Mouse (Mus musculus): Measurements from ENCODE around the gene Acot8. TPM values are rescaled to one million over a fixed set of nuclear protein-coding genes. Genes with fewer than 3 reads are reported as not detected.

The Acot8 gene
- total and polyA plus RNA-seq, 3 experiments: 11.9 to 26.8 (median 15.8) TPM

DNA sequence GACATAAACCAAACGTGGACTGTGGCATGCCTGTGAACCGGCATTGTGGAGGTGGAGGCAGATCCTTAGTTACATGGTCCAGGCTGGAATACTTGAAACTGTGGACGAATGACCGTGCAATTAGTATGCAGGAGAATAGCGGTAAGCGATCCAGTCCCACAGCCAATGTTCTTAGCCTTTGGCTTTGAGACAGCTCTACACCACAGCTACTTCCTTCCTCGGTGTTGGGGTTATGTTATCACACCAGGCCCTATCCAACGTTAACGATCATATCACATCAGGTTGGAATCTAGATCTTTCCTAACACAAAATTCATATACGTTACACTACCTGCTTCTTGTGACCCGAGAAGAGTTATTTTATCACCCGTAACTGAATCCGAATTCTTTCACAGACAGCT is 59.7 kb downstream of the Acot8 start:
- H3K4me2 ChIP-seq (ENCODE audit: insufficient read depth, low read depth, poor library complexity, severe bottlenecking): peak overlapping the region; percentile 73
- H3K9me3 ChIP-seq (replicated peaks; ENCODE audit: low read length): no peaks in the 10 kb centered on the region
- no peak for DNase-seq (ENCODE audit: extremely low read depth)
- peaks cover 52% of the 10 kb centered on the region for H3K27me3 ChIP-seq (replicated peaks)
- in situ Hi-C loops (cut with MboI; ENCODE audit: low pct_ligation_motif_present, low pct_unique_long_range_greater_than_20kb, low sequenced_read_pairs) (loop anchor here (25.0 kb wide), 1 partner anchor 333 kb away; the partner anchor contains the start of genes Matn4 and Rbpjl), dilution Hi-C loops (cut with MboI; ENCODE audit: extremely low pct_ligation_motif_present, extremely low pct_unique_long_range_greater_than_20kb, low sequenced_read_pairs) (no loop called here)
- H3K4me1 ChIP-seq (ENCODE audit: control insufficient read depth in 1 of 2, insufficient read depth in 2 of 2): peaks cover 6 to 19% of the 10 kb centered on the region in 2 experiments; a peak in 3 of 4 replicates
- H3K9ac ChIP-seq (ENCODE audit: insufficient read depth, low read depth): peak overlapping the region; percentile 24; the same call in 1 of the 2 replicates
- no peak overlapping the region for H3K27ac ChIP-seq (ENCODE audit: insufficient read depth, low read depth)
- no peak for TF ChIP-seq ETS1 (conservative IDR thresholded peaks at IDR 0.05; ENCODE audit: low read depth, low read length)
- TF ChIP-seq SIN3A (IDR thresholded peaks at IDR 0.05; ENCODE audit: low read length): no peak
- no peak for TF ChIP-seq USF2 (conservative IDR thresholded peaks at IDR 0.05; ENCODE audit: low read depth, low read length)
- no peak for TF ChIP-seq MYC (IDR thresholded peaks at IDR 0.05; ENCODE audit: low read depth, low read length)
- TF ChIP-seq BHLHE40 (IDR thresholded peaks at IDR 0.05; ENCODE audit: low read depth, low read length): no peak
- no peak for TF ChIP-seq MAZ (IDR thresholded peaks at IDR 0.05; ENCODE audit: low read depth, low read length)
- TF ChIP-seq RAD21 (IDR thresholded peaks at IDR 0.05; ENCODE audit: low read depth, low read length): no peak
- no peak for TF ChIP-seq MXI1 (IDR thresholded peaks at IDR 0.05; ENCODE audit: low read depth, low read length)
- no peak for TF ChIP-seq E2F4 (IDR thresholded peaks at IDR 0.05; ENCODE audit: insufficient replicate concordance, low read depth, low read length)
- no peak for TF ChIP-seq SMC3 (IDR thresholded peaks at IDR 0.05; ENCODE audit: low read depth, low read length)
- no peak for TF ChIP-seq CHD2 (IDR thresholded peaks at IDR 0.05; ENCODE audit: low read length)
- H3K4me3 ChIP-seq (replicated peaks in 1 of 3; ENCODE audit: low read depth in 2 of 3, low read length in 2 of 3, poor library complexity in 1 of 3): peak overlapping the region; percentile 66 to 96 (median 96)
- H3K79me2 ChIP-seq (replicated peaks; ENCODE audit: control insufficient read depth, extremely low read depth, insufficient read depth, poor library complexity, severe bottlenecking): peaks cover 7% of the 10 kb centered on the region
- H3K36me3 ChIP-seq (replicated peaks in 1 of 2; ENCODE audit: control insufficient read depth in 1 of 2, insufficient read depth in 1 of 2, low read length in 1 of 2): peaks cover 12 to 27% of the 10 kb centered on the region in 2 experiments

Other genes with a start within 250 kb of the Acot8 start
Only the 20 nearest of the 29 such genes appear.
- gene Wfdc10, start 148.8 kb downstream of the Acot8 start, total RNA-seq (2012; rRNA removed): not detected in 2 replicates
- gene Wfdc10, start 148.8 kb downstream of the Acot8 start, total RNA-seq (2014; rRNA removed): not detected in 2 replicates
- gene Wfdc10, start 148.8 kb downstream of the Acot8 start, polyA plus RNA-seq (2012; ENCODE audit: insufficient read length, low read depth): not detected in 2 replicates
- gene Wfdc9, start 148.3 kb downstream of the Acot8 start, total RNA-seq (2012; rRNA removed): not detected in 2 replicates
- not detected in 2 replicates for gene Wfdc9, start 148.3 kb downstream of the Acot8 start, total RNA-seq (2014; rRNA removed)
- not detected in 2 replicates for gene Wfdc9, start 148.3 kb downstream of the Acot8 start, polyA plus RNA-seq (2012; ENCODE audit: insufficient read length, low read depth)
- not detected in 2 replicates for gene Wfdc11, start 130.8 kb downstream of the Acot8 start, total RNA-seq (2012; rRNA removed)
- not detected in 2 replicates for gene Wfdc11, start 130.8 kb downstream of the Acot8 start, total RNA-seq (2014; rRNA removed)
- not detected in 2 replicates for gene Wfdc11, start 130.8 kb downstream of the Acot8 start, polyA plus RNA-seq (2012; ENCODE audit: insufficient read length, low read depth)
- not detected in 2 replicates for gene Wfdc13, start 119.8 kb downstream of the Acot8 start, total RNA-seq (2012; rRNA removed)
- not detected in 2 replicates for gene Wfdc13, start 119.8 kb downstream of the Acot8 start, total RNA-seq (2014; rRNA removed)
- gene Wfdc13, start 119.8 kb downstream of the Acot8 start, polyA plus RNA-seq (2012; ENCODE audit: insufficient read length, low read depth): not detected in 2 replicates
- not detected in 2 replicates for gene Spint4, start 106.4 kb downstream of the Acot8 start, total RNA-seq (2012; rRNA removed)
- gene Spint4, start 106.4 kb downstream of the Acot8 start, total RNA-seq (2014; rRNA removed): not detected in 2 replicates
- gene Spint4, start 106.4 kb downstream of the Acot8 start, polyA plus RNA-seq (2012; ENCODE audit: insufficient read length, low read depth): not detected in 2 replicates
- gene Spint5, start 89.6 kb downstream of the Acot8 start, total RNA-seq (2012; rRNA removed): 1.4 and 2.4 TPM in 2 replicates
- not detected in 2 replicates for gene Spint5, start 89.6 kb downstream of the Acot8 start, total RNA-seq (2014; rRNA removed)
- not detected in 2 replicates for gene Spint5, start 89.6 kb downstream of the Acot8 start, polyA plus RNA-seq (2012; ENCODE audit: insufficient read length, low read depth)
- gene Wfdc3, start 59.0 kb downstream of the Acot8 start, total RNA-seq (2012; rRNA removed): 0.08 and 0.21 TPM in 2 replicates
- gene Wfdc3, start 59.0 kb downstream of the Acot8 start, total RNA-seq (2014; rRNA removed): 0.14 TPM in 1 of 2 replicates, not detected in the other
- gene Wfdc3, start 59.0 kb downstream of the Acot8 start, polyA plus RNA-seq (2012; ENCODE audit: insufficient read length, low read depth): not detected in 2 replicates
- 14.0 and 15.2 TPM in 2 replicates for gene Dnttip1, start 58.9 kb downstream of the Acot8 start, total RNA-seq (2012; rRNA removed)
- 17.1 and 17.6 TPM in 2 replicates for gene Dnttip1, start 58.9 kb downstream of the Acot8 start, total RNA-seq (2014; rRNA removed)
- gene Dnttip1, start 58.9 kb downstream of the Acot8 start, polyA plus RNA-seq (2012; ENCODE audit: insufficient read length, low read depth): 29.7 and 35.0 TPM in 2 replicates
- 103 and 121 TPM in 2 replicates for gene Ube2c, start 35.0 kb downstream of the Acot8 start, total RNA-seq (2012; rRNA removed)
- 104 and 126 TPM in 2 replicates for gene Ube2c, start 35.0 kb downstream of the Acot8 start, total RNA-seq (2014; rRNA removed)
- 156 and 226 TPM in 2 replicates for gene Ube2c, start 35.0 kb downstream of the Acot8 start, polyA plus RNA-seq (2012; ENCODE audit: insufficient read length, low read depth)
- not detected in 2 replicates for gene Tnnc2, start 24.9 kb downstream of the Acot8 start, total RNA-seq (2012; rRNA removed)
- not detected in 2 replicates for gene Tnnc2, start 24.9 kb downstream of the Acot8 start, total RNA-seq (2014; rRNA removed)
- not detected in 2 replicates for gene Tnnc2, start 24.9 kb downstream of the Acot8 start, polyA plus RNA-seq (2012; ENCODE audit: insufficient read length, low read depth)
- 2.3 and 3.3 TPM in 2 replicates for gene Snx21, start 19.1 kb downstream of the Acot8 start, total RNA-seq (2012; rRNA removed)
- gene Snx21, start 19.1 kb downstream of the Acot8 start, total RNA-seq (2014; rRNA removed): 0.71 and 1.1 TPM in 2 replicates
- 1.1 and 1.5 TPM in 2 replicates for gene Snx21, start 19.1 kb downstream of the Acot8 start, polyA plus RNA-seq (2012; ENCODE audit: insufficient read length, low read depth)
- 3.5 and 3.7 TPM in 2 replicates for gene Zswim3, start 216 bp upstream of the Acot8 start, total RNA-seq (2012; rRNA removed)
- gene Zswim3, start 216 bp upstream of the Acot8 start, total RNA-seq (2014; rRNA removed): 1.6 and 2.3 TPM in 2 replicates
- 2.1 and 2.5 TPM in 2 replicates for gene Zswim3, start 216 bp upstream of the Acot8 start, polyA plus RNA-seq (2012; ENCODE audit: insufficient read length, low read depth)
- gene Zswim1, start 17.8 kb upstream of the Acot8 start, total RNA-seq (2012; rRNA removed): 9.5 and 9.6 TPM in 2 replicates
- gene Zswim1, start 17.8 kb upstream of the Acot8 start, total RNA-seq (2014; rRNA removed): 5.3 and 5.8 TPM in 2 replicates
- 10.4 and 13.8 TPM in 2 replicates for gene Zswim1, start 17.8 kb upstream of the Acot8 start, polyA plus RNA-seq (2012; ENCODE audit: insufficient read length, low read depth)
- 0.34 TPM in 1 of 2 replicates, not detected in the other for gene Spata25, start 23.7 kb upstream of the Acot8 start, total RNA-seq (2012; rRNA removed)
- not detected in 2 replicates for gene Spata25, start 23.7 kb upstream of the Acot8 start, total RNA-seq (2014; rRNA removed)
- not detected in 2 replicates for gene Spata25, start 23.7 kb upstream of the Acot8 start, polyA plus RNA-seq (2012; ENCODE audit: insufficient read length, low read depth)
- 45.5 and 46.1 TPM in 2 replicates for gene Ctsa, start 28.0 kb upstream of the Acot8 start, total RNA-seq (2012; rRNA removed)
- gene Ctsa, start 28.0 kb upstream of the Acot8 start, total RNA-seq (2014; rRNA removed): 17.5 and 19.9 TPM in 2 replicates
- gene Ctsa, start 28.0 kb upstream of the Acot8 start, polyA plus RNA-seq (2012; ENCODE audit: insufficient read length, low read depth): 22.7 and 27.0 TPM in 2 replicates
- gene Neurl2, start 28.6 kb upstream of the Acot8 start, total RNA-seq (2012; rRNA removed): 2.9 and 4.1 TPM in 2 replicates
- gene Neurl2, start 28.6 kb upstream of the Acot8 start, total RNA-seq (2014; rRNA removed): 1.6 and 2.1 TPM in 2 replicates
- gene Neurl2, start 28.6 kb upstream of the Acot8 start, polyA plus RNA-seq (2012; ENCODE audit: insufficient read length, low read depth): 1.7 and 1.8 TPM in 2 replicates
- gene Pltp, start 52.8 kb upstream of the Acot8 start, total RNA-seq (2012; rRNA removed): 4.4 and 5.5 TPM in 2 replicates
- 0.85 and 1.1 TPM in 2 replicates for gene Pltp, start 52.8 kb upstream of the Acot8 start, total RNA-seq (2014; rRNA removed)
- gene Pltp, start 52.8 kb upstream of the Acot8 start, polyA plus RNA-seq (2012; ENCODE audit: insufficient read length, low read depth): 0.94 and 0.98 TPM in 2 replicates
- gene Pcif1, start 74.4 kb upstream of the Acot8 start, total RNA-seq (2012; rRNA removed): 30.0 and 33.6 TPM in 2 replicates
- 18.2 and 20.0 TPM in 2 replicates for gene Pcif1, start 74.4 kb upstream of the Acot8 start, total RNA-seq (2014; rRNA removed)
- 49.1 and 59.1 TPM in 2 replicates for gene Pcif1, start 74.4 kb upstream of the Acot8 start, polyA plus RNA-seq (2012; ENCODE audit: insufficient read length, low read depth)
- 12.0 and 14.4 TPM in 2 replicates for gene Zfp335, start 106.9 kb upstream of the Acot8 start, total RNA-seq (2012; rRNA removed)
- 5.0 and 5.2 TPM in 2 replicates for gene Zfp335, start 106.9 kb upstream of the Acot8 start, total RNA-seq (2014; rRNA removed)
- gene Zfp335, start 106.9 kb upstream of the Acot8 start, polyA plus RNA-seq (2012; ENCODE audit: insufficient read length, low read depth): 13.1 and 16.5 TPM in 2 replicates
- not detected in 2 replicates for gene Mmp9, start 135.9 kb upstream of the Acot8 start, total RNA-seq (2012; rRNA removed)
- gene Mmp9, start 135.9 kb upstream of the Acot8 start, total RNA-seq (2014; rRNA removed): not detected in 2 replicates
- gene Mmp9, start 135.9 kb upstream of the Acot8 start, polyA plus RNA-seq (2012; ENCODE audit: insufficient read length, low read depth): not detected in 2 replicates

Measured in CH12.LX (cell line).